Mouse (Mus musculus) cerebellum, adult 9-11 months (tissue): ENCODE measurements at regions not wholly inside any gene's neighbourhood (a gene's known extent, or its start where the extent isn't known, plus 50 kb on each side); places are given as distances from the start of the nearest gene placed in this dataset.

Experiments
- DNase-seq: peaks from one replicate; pipeline ENCODE4 v3.0.0; 2022

- DNase-seq: no peak
Measured at GRCm38 (mm10) chr3:147041201-147041600, 189.0 kb downstream of the Ttll7 start.

DNA sequence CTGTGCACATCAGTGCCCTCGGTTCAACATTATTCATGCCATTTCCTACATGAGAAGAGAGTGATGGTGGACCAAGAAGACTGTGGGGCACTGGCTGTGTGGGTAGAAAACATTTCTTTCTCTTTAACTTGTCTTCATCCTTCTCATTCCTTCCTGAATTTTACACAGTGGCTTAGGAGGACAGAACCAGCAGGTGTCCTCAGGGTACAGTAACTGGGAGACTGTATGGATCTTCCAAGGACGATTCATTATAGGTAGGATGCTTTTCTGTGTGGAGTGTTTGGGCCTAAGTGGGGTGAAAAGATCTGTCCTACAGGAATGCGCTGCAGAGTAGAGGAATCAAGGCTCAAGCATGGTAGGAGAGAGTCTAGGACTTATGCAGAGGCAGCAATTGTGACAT is 190.7 kb downstream of the Ttll7 start:
- no peak for DNase-seq

DNA sequence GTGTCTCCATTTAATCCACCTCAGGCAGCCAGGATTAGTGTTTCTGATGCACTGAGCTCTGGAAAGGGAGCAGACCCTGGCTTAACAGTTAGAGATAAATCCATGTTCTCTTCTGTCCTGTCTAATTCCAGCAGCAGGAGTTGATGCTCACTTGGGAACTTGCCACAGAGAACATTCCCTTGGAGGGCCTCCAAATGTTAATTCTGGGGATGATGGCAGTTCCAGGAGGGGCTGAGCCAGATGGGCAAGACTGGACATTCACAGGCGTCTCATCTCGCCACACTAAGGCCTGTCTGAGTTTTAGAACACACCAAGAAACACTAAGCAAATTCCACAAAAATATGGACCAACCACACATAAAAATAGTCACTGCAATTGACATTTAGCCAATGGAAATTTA is 194.5 kb downstream of the Ttll7 start:
- DNase-seq: no peak

- DNase-seq: no peak
Measured at GRCm38 (mm10) chr3:147054157-147054838, 202.1 kb downstream of the Ttll7 start.

- no peak for DNase-seq
Measured at GRCm38 (mm10) chr3:147057874-147058273, 205.7 kb downstream of the Ttll7 start.

DNA sequence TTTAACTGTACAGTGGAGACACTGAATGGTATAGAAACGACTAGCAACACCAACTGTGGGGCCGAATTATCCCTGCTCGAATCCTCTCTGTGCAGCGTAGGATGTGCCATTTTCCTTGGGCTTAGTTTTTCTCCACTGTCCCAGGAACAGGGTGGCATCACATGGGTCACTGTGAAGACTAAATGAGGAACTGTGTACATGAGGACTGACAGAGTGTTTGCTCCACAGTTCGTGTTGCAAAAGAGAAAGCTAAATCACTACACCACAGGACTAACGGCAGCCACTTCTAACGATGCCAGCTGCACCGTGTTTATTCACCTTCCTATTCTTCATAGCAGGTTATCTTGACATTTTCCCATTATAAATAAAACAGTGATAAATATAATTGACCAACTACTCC is 208.5 kb downstream of the Ttll7 start:
- DNase-seq: no peak

DNA sequence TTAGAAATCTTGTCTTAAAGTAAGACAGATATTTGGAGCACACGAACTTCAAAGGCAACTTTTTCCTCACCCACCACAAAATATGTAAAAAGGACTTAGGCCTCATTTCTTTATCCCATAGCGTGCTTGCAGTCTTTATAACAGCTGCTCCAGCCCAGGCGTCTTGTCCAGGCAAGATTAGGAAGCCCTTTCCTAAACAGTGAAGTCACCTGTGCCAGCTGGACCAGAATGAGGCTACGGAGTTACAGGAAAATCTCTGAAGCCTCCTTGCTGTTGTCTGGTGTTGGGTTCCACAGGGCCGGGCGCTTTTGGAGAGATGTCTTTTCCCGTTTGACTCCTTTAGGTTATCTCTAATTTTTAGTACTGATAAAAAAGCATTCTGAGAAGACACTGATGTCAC is 210.3 kb downstream of the Ttll7 start:
- no peak for DNase-seq

DNA sequence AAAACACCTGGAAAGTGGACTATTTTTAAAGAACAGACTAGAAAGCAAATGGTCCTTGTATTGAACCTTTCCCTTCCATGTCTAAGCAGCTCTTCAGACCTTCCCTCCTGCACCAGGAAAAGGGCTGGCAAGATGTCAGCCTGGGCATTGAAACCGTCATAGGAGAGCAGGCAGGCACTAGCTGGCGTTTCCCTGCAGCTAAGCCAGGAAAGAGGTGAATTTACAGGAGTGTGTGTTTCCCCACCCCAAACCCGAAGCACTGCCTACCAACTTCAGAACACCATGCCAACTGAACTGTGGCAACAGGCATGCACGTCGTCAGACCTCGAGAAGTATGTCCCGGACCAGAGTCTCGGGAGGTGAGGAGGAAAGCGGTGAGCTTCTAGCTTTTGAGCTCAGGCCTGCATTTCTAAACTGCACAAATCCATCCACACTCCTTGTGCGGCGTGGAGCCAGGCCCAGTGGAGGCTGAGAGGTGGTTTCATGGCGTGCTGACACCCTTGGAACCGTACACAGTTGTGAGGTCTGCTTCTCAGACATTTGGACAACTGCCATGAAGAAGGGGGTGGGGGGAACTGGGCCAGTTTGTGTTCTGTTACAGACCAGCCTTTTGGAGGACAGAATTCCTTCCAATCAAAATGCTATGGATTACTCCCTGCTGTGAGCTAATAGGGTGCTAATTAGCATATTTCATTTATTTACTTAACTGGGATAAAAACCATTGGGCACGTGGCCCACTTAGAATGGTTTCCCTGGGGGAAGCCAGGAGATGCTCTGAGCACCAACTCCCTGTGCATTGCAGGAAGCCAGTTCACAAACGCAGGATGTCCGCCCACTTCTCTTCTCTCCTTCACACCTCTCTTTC is 211.6 kb downstream of the Ttll7 start:
- no peak for DNase-seq

GRCm38 (mm10) chr3:147064443-147064868 is 212.3 kb downstream of the Ttll7 start:
- DNase-seq: no peak

DNA sequence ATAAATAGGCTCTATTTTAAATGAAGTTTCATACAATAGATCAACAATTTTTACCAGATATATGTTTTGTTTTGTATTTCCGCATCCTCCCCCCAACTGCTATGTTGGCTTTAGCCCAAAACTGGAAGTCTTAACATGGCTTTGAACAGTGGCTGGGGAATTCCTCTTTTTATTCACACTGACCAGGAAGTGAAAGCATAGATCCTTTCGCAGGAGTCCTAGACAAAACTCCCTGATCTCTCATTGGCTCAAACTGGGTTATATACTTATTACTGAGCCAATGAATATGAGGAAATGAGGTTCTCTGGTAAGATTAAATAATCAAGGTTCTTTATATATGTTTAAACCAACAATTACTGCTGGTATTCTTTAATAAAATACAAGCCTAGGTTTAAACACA is 218.8 kb downstream of the Ttll7 start:
- DNase-seq: no peak

DNA sequence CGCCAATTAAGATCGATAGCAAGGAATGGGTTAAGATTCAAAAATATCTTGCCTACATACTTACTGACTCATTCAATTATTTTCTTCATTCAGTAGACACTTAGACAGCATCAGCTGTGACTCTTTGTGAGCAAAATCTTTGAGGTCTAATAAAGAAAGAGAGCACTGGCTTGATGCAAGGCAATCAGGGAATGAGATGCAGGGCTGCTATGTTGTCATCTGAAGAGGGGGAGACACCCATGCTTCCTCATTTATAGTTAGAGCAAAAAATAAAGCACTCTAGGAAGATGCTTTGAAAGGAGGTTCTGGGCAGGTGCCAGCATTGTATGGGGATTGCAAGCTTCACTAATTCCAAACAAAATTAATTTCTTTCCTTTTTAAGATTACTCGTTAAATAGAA is 228.0 kb downstream of the Ttll7 start:
- DNase-seq: no peak

GRCm38 (mm10) chr3:147080768-147081448 is 228.7 kb downstream of the Ttll7 start:
- no peak for DNase-seq

DNA sequence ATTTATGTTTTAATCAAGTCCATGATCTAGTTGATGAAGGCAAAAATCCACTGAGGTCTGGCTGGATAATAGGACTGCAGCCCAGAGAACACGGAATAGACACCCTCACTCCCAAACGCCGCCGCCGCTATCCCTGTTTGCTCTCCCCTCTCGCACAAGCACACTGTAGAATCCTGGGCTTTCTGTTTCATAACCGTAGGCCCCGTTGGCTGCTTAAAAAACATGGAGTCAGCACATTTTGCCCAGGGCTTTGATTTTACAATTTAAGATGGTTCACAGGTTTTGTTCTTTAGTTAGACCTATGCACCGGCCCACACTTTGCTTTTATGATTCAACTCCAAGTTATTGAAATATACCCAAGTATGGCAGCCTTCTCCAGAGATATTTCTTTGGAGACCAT is 229.6 kb downstream of the Ttll7 start:
- no peak for DNase-seq

DNA sequence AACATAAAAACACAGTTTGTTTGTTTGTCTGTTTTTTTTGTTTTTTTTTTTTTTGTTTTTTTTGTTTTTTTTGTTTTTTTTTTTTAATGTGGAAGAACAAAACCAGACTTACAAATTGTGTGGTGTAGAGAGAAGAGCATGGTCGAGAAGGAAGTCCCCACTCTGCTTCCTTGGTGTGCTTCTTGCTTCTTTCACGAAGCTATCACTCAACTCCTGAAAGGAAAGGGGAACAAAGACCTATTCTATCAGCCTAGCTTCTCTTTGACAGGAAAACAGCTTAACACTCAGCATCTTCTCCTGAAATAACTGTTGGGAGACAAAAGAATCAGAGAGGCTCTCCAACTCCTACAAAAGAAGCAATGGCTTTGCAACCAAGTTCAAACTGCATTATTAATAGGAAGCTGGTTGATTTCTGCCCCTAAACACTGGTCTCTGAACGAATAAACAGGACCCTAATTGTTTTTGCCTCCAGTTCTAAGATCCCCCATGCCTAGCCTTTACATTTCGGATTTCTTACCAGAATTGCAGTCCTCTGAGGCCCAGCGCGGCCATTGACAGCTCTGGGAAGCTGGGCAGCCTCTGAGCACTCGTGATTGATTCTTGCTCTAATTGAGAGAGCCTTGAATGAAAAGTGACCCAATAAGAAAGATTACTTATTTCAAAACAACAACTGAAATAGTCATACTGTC is 230.2 kb downstream of the Ttll7 start:
- DNase-seq: no peak

DNA sequence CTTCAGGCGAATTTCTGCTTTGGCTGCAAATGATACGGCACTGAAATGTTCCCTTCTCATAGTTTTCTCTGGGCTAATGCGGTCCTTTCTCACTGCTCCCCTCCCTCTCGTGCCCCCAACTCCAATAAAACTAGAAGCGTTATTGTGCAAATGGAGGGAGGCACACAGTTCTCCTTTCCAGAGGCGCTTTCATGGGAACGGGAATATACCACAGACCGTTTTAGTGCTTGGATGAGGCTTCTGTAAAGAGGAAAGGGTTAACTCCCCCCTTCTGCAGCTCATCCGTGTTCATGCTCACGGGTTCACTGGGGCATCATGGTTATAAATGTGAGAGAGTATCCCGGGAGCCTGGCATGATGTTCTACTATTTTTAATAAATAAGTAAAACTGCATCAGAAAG is 231.2 kb downstream of the Ttll7 start:
- DNase-seq: no peak

DNA sequence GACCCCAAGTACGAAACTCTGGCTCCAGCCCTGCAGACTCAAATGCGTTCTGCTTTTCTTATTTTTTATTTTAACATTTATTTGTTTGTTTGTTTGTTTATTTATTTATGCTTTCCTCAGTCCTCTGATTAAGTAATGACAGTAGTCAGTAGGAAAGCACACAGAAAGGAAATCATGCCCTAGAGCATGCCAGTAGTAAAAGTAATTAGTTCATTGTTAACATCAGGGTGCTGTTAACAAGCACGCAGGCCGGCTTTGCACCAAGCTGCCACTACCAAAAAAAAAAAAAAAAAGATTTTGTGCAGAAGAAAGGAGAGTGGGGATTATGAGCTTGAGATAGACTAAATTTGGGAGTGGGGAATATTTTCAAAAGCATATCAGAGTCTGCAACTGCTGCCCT is 231.7 kb downstream of the Ttll7 start:
- DNase-seq: no peak

- no peak for DNase-seq
Measured at GRCm38 (mm10) chr3:147084624-147085189, 232.5 kb downstream of the Ttll7 start.

DNA sequence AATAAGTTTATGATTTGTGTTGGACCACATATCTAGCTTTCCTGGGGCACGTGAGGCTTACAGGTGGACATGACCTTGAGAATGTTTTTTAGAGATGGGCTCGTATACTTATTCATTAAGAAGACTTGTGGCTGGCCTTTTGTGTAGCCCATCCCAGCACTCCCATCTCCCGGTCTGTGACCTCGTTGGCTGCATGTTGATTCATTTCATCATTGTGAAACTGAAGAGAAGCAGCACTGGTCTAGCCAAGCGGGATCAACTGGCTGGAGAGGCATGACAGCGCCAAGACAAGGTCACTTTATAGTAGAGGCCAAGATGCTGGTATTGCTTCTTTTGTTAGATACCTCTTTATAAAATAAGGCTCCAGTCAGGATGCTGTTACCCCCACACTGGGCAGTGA is 236.0 kb downstream of the Ttll7 start:
- no peak for DNase-seq

- DNase-seq: no peak
Measured at GRCm38 (mm10) chr3:147089716-147090115, 237.5 kb downstream of the Ttll7 start.

- DNase-seq: no peak
Measured at GRCm38 (mm10) chr3:147092188-147093075, 240.3 kb downstream of the Ttll7 start.

DNA sequence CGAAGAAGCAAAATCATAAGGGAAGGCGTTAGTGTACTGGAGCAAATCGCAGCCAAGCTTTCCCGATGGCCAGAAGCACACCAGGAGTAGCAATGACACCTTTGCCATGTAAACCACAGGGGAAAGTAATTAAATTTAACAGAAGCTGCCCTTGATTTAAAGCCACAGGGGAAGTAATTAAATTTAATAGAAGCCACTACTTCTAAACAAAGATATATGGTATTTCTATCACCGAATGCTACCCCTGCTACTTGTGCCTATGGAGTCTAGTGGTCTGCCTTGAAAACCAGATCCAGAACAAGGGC is 240.9 kb downstream of the Ttll7 start:
- no peak for DNase-seq

- DNase-seq: no peak
Measured at GRCm38 (mm10) chr3:147096179-147096578, 244.0 kb downstream of the Ttll7 start.
